Mouse (Mus musculus): ENCODE results near the gene Bicc1.

DNA sequence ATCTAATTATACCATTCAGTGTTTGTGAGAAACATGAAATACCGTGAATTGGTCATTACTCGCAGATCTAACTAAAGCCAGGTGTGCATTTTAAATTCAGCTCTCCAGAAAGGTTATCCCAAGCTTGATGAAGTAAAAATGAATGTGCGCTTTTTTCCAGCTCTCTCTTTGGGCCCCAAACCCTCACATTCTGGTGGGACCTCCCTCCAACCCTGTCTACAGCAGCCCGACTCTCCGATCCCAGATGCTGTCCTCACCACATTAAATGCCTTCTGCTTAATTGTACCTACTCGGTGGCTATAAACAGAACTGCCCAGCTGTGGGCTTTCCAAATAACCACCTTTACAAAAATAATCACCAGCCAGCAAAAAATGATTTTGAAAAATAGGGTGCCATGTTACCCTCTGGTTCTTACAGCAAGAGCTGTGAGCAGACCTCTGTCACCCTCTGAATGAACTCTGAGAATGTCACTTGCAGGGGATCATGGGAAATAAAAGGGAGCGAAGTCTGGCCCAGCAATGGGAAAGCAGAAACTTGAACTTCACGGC is 64.7 kb downstream of the Bicc1 start:
- TF ChIP-seq POLR2A (IDR thresholded peaks at IDR 0.05; ENCODE audit: borderline replicate concordance, control insufficient read depth, low read depth, low read length) = no peak
- TF ChIP-seq CTCF (IDR thresholded peaks at IDR 0.05; ENCODE audit: control insufficient read depth, insufficient read depth, low read length) = no peak
